Mouse (Mus musculus): Measurements from ENCODE around the gene BC005561.

The BC005561 gene

DNA sequence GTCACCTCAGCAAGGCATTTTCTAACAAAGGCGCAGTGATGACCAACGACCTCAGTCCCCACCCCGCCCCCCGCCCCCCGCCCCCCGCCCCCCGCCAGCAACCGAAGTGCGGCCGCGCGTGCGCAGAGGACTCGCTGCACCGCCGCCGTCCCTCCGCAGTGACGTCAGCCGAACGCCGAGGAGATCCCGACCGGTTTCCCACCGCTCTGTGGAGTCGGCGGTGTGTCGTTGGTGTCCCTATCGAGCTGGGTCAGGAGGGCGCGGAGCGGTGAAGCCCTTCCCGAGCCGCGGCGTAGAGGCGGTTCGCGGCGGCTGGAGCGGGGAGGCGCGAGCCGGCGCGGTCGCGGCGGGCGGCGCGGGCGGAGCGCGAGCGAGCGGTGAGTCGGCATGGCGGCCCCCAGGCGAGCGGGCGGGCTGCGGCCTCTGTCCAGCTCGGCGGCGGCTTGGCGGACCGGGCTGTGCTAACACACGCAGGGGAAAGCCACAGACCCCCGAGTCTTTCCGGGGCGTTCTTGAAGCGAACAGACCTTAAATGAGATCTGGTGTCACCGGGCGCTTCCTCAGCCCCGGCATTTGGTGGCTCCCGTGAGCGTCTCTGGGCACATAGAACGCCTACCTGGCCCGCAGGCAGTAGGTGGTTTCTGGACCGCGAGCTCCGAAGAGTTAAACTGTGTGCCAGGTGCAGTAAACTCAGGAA lies at the start of gene BC005561:
BC005561 (plus strand) TSS at position 158 of the 697 bp plus-strand sequence.
- peak; percentile 93 to 95 for DNase-seq

DNA sequence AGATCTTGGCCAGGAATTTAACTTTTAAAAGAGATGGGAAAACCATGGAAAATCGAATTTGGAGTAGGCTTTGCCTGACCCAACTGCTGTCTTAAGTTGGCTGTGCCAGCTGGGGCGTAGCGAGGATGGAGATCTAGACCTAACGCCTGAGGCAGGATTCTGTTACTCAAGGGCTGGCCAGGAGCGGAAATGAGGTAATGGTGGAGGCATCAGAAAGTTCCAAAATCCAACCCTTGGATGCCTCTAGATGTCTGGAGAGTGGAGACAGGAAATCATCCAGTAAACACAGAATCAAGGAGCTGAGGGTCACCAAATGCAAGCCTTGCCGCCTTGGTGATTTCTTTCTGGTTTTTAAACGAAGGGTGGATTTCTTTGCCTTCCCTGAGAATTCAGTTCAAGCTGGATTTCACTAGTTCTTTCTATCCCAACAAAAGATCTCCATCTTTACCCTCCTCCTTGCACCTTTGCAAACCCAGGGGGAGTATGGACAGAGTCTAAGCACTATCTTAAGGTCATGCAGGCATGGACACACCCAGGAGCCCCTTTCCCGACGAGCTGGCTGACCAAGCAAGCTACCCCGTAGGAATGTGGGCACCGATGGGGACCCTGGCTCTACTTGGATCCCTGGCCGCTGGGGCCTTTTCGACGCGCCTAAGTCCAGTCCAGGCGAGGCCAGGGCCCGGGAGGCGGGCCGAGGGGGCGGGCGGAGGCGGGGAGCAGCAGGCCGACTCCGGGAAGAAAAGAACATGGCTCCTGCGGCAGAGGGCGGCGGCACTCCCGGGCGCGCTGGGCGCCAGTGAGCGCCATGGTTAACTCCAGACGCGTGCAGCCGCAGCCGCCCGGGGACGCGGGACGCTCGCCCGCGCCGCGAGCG lies 49.1 kb upstream of the BC005561 start, which contains the start of gene Pkd2:
Pkd2 (plus strand) TSS at position 619 of the 874 bp plus-strand sequence.
- peak; percentile 86 to 90 for DNase-seq

DNA sequence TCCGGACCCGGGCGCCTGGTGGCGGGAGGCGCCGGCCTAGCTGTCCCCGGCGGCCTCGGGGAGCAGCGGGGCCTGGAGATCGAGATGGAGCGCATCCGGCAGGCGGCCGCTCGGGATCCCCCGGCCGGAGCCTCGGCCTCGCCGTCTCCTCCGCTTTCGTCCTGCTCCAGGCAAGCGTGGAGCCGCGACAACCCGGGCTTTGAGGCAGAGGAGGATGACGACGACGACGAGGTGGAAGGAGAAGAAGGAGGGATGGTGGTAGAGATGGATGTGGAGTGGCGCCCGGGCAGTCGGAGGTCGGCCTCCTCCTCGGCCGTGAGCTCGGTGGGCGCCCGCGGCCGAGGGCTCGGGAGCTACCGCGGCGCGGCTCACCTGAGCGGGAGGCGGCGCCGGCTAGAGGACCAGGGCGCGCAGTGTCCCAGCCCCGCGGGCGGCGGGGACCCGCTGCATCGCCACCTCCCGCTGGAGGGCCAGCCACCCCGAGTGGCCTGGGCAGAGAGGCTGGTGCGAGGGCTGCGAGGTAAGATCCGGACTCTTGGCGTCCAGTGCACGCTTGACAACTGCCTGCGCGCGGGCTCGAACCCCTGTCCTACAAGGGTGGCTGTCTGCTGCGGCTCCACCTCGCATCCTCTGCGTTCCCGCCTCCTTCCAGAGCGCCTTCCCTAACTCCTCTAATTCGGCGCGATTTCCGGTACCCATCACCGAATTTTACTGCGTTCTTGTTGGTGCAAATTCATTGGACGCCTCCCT lies 48.3 kb upstream of the BC005561 start:
- peak; percentile 82 to 83 for DNase-seq

DNA sequence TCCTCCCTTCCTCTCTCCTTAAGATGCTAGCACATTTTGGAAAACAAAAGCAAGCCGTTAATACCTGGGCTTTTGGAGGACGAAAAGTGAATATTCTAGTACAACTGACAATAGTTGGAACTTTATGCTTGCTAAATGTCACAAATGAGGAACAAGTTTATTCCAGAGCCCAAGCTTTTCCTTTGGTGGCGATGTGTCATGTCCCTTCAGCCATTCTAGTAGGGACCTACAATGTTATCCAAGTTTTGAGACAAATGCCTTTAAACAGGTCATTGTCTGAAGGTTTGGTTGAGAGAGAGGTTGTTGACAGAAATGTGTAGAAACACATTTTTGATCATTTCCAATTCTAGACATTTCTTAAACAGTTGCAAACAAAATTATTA lies 47.7 kb upstream of the BC005561 start:
- DNase-seq = no peak

DNA sequence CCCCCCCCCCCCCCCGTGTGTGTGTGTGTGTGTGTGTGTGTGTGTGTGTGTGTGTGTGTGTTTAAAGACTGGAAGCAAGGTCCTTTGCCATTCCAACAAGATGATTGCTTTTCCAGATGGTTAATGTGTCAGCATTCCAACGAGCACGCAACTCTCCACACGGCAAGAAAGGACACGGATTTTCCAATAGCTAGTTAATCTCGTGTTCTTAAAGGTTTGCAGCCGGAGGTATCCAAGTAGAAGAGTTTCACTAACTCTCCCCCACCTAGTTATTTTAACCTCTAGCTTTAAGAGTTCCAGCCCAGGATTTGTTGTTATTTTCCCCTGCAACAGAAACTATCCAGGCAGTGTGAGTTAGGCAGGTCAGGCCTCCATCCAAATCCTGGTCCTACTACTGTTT lies 47.3 kb upstream of the BC005561 start:
- peak in 1 of 2 experiments; percentile 16 for DNase-seq

DNA sequence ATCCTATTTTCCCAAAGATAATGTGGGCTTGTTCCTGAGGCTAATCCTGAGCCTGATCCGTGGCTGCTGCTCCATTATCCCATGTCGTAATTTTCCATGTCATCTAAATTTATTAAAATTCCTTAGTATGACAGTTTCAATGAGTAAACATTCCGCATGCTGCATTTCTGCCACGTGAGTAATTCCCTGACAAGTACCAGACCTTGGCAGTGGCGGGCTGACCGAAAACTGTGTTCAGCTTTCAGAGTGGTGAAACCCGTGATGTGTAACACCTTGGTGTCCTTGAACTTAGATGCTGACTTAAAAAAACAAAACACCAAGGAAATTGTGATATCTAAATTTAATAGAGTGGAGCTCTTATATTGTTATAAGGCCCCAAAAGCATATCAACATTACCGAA lies 42.9 kb upstream of the BC005561 start:
- DNase-seq = no peak

DNA sequence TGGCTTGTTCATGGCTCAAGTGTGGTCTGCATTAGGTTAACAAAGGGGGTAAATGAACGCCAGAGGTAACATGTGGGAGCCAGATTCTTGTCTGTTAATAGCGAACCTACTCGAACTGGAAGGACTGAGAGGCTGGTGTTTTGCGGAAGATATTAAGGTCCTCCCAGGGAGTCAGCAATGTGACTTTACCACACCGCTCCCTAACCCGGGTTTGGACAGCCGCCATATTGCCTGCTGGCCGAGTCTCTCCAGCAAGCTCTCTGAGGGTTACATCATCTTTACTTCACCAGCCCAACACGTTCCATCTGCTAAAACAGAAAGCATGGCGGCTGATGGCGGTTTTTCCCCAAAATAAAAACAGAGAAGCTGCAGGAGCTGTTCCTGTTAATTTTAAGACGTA lies 42.4 kb upstream of the BC005561 start:
- peak; percentile 69 to 73 for DNase-seq

DNA sequence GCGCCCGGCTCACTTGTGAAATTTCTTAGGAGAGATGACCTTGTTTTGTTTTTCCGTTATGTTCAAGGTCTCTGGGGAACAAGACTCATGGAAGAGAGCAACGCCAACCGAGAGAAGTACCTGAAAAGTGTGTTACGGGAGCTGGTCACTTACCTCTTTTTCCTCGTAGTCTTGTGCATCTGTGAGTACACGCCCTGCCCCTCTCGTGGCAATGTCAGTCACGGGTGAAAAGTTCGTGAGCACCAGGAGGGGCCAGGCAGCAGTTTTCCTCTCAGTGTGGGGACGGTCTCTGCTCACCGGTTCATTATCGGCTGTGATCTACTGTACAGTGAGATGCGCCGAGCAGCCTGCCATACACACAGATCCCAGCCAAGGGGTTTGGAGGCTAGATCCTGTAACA lies 41.3 kb upstream of the BC005561 start:
- DNase-seq = no peak

DNA sequence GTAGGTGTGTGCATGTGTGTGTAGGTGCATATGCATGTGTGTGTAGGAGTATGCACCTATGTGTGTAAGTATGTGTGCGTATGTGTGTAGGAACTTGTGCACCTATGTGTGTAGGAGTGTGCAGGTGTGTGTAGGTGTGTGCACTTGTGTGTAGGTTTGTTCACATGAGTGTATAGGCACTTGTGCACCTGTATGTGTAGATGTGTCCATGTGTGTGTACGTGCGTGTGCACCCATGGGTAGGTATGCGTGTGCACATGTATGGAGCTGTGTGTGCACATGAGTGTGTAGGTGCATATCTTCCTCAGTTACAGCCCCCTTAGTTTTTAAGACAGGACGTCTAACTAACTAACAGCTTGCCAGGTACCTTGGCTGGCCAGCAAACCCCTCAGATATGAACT lies 39.6 kb upstream of the BC005561 start:
- DNase-seq = no peak

DNA sequence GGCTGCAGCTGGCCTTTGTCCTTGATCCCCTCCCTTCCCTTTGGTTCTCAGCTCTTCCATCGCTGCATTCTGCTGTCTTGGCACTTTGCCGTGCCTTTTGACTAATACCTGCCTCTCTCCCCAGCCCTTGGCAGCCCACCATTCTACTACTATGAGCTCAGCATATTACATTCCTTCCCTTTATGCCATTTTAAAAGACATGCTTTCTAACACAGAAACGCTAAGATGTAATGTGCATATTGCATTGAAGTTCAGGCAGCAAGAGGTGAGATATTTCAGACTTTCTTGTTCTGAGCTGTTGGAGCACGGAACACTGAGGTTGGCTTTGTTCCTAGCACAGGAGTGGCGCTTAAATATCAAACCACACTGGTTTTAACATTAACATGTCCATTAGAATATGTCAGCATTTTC lies 37.2 kb upstream of the BC005561 start:
- DNase-seq = peak; percentile 34 to 50

DNA sequence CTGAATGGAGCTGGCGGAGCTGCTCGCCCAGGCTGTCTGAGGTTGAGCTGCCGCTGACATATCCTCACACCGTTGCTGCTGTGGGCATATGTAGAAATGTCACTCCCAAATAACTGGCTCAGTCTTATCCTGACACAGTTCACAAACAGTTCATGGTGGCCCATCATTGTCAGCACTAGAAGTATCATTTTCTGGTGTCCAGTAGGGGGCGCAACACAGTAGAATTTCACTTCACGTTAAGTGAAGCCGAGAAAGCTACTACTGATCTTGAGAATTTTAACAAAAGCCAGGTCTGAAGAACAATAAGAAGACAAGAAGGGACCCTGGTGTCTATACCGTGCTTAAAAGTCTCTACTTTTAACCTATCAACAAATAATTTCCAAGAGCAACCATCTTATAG lies 35.8 kb upstream of the BC005561 start:
- DNase-seq = peak; percentile 46 to 60

DNA sequence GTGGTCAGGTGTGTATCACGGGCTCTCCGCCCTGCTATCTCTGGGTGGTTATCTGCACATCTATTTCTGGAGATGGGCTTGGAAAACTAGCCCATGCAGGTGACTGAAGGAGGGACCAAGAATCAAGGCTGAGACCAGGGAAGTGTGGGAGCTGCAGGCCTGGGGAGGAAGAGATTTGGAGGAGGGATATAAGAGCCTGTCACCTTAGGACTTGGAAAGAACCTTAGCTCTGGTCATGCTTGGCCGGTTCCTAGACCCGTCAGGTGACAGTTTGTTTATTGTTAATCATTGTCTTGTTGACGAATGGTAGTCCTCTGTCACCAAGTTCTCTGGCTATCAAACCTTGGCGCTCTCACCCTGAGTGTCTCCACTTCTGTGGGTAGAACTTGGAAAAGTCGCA lies 27.8 kb upstream of the BC005561 start:
- DNase-seq = no peak

DNA sequence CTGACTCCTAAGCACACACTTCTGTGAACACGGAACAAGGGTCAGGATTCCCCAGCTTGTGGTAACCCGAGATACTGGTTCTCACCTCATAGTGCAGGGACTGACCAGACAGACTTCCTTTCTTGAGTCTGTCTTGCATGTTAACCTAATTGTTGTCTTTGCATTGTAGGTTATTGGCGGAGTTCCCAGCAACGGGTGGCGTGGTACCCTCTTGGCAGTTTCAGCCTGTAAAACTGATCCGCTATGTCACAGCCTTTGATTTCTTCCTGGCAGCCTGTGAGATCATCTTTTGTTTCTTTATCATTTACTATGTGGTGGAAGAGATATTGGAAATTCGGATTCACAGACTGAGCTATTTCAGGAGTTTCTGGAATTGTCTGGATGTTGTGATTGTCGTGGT lies 25.3 kb upstream of the BC005561 start:
- peak; percentile 18 to 22 for DNase-seq

DNA sequence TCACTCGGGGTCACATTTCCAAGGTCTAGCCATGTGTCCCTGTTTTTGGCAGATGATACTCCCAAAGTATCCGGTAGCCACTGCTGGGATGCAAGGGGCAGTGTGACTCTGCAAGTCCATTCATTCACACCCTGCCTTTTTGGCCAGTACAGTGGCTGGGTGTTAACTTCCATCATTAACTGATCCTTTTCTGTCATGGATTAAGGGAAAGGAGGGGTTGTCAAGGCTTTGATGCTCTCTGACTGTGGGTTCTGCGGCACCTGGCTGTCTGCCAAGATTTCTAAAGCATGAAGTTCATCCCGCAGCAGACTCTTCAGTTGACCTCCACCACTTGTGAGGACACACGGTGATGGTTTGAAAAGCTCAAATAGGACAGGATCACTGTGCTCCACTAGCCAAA lies 16.6 kb upstream of the BC005561 start:
- peak; percentile 24 to 44 for DNase-seq

DNA sequence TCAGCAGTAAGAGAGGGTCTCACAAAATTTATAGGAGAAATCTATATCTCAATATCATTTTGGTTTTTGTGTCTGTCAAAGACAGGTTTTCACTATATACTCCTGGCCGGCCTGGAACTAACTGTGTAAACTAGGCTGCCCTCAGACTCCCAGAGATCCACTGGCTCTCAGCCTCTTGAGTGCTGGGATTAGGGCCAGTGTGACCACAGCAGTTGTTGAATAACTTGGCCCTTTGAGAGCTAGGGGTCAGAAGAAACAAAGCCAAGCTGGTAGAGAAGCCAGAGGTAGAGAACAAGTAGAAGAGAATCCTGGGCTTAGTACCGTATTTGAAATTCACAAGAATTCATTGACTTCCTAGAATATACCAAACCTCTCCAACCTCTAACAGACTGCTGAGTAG lies 3.3 kb upstream of the BC005561 start:
- DNase-seq = no peak

DNA sequence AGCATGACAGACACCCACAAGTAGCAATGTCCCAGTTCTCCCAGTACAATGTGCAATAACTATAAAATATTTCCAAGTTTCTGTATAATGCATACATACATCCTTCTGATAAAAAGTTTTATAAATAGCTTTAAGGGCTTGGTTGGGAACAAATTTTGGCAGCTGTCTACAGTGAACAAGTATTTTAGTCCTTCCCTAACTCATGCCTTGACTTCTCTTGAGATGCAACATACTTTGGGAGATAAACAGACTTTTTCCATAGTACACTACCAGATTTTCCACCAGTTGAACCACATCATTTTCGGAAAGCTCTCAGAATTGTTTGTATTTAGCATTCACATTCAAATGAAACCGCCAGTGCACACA lies 340 bp upstream of the BC005561 start:
- no peak for DNase-seq

DNA sequence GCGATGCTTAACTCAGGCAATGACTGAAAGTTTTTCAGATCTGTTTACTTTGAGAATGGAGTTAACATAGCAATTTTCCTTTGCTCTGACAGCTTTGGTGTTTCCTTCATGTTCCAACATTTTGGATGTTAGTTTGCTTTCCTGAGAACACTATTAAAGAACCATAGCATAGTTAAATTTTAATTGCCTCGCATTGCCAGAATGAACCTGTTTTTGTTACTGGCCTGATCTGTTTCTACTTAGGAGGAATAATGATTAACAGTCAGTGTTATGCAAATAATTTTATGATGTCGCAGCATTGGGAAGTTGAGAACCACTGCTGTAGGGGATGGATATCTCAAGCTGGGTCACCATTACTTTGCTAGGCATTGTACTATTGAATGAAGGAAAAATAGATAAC lies 3.1 kb downstream of the BC005561 start:
- no peak for DNase-seq

DNA sequence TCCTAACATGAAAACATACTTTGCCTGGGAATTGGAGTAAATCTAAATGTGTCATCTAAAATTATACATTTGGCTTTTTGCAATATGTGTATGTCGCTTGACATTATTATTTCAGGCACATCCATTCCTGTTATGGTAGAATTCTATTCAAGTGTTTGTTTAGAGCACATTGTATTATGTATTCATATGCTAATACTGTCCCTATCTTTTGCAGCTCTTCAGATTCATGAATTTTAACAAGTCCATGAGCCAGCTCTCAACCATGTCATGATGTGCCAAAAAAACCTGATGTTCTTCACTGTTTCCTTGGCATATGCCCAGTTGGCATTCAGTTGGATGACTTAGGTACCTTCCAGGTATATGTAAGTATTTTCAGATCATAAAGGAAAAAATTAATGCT lies 30.5 kb downstream of the BC005561 start:
- DNase-seq = peak; percentile 32 to 35

DNA sequence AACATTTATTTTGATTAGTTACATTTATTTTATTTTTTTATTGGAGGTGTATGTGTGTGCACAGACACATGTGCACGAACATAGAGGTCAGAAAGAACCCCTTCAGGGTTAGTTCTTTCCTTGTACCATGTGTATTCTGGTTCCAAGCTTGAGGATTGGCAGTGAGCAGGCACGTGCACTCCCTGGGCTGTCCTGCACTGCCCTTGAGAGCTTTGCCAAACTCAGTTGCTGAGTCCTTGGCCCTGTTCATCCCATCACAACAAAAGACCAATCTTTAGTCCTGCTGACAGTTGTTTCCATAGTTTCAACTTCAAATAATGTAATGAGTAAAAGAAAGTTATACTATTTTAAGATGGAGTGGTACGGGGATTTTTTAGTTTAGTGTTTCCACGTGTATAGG lies 31.2 kb downstream of the BC005561 start:
- no peak for DNase-seq

DNA sequence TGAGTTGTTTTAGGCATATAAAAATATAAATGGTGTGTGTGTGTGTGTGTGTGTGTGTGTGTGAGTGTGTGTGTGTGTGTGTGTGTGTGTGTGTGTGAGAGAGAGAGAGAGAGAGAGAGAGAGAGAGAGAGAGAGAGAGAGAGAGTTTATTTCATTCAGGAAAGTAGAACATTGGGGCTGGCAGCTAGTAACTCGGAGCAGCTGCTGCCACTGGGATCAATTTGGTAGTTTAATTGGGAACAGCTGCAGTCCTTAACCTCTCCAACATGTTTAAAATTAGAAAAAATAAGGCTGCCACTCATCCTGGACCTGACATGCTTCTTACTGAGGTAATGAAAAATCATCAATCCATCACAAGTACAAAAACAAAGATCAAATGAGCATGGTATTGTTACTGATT lies 59.9 kb downstream of the BC005561 start:
- DNase-seq = peak in 1 of 2 experiments; percentile 20

DNA sequence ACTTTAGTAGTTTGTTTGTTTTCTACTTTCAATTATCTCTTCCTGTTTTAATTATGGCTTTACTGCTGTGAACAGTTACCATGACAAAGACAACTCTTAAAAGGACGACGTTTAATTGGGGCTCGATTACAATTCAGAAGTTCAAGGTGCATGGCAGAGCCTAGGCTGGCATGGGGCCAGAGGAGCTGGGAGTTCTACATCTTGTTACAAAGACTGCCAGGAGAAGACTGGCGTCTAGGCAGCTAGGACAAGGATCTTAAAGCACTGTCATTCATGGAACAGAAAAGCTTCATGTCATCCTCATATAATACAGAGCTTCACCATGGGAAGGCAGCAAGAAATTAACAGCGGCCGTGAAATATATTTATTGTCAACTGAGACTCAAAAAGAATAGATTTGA lies 62.6 kb downstream of the BC005561 start:
- DNase-seq = peak; percentile 75 to 81

DNA sequence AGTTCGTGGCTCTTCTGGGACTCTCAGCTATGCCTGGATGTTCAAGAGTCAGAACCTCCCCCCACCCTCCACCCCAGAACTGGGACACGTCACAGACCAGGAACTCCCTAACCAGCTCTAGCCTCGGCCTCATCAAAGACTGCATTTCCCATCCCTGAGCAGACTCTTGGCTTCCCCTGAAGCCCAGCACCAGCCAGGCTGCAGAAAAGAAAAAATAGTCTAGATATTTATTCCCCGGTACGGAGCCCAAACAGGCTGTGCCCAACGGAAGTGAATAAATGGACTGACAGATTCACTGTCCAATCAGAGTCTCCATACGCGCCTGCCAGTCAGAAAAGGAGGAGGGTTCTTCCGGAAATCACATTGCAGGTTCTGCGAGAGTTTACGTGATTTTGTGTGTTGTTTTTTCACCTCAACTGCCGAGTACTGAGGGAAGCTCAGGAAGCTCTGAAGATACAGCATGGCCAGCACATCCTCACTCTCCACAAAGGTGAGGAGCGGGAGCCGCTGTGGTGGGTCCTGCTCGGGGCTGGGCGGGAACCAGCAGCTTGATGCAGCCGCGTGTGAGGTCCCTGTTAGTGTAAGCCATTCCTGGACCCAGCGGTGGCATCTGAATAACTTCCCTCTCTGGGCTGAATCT lies 63.2 kb downstream of the BC005561 start:
- DNase-seq = peak; percentile 90 to 93
